Mouse (Mus musculus): ENCODE measurements around the gene Aaed1. TPM values are rescaled to one million over a fixed set of nuclear protein-coding genes. Genes with fewer than 3 reads are reported as not detected.

The Aaed1 gene
- polyA plus RNA-seq, 1 experiment from 2014 or later = 51.9 TPM

GRCm38 (mm10) chr13:64253697-64254096, 58.8 kb downstream of the Aaed1 start:
- Histone ChIP-seq H3K27me3 (ENCODE audit: insufficient read depth, low read length) (no peaks in the 10 kb centered on the region), H3K36me3 (ENCODE audit: insufficient read depth) (no peaks in the 10 kb centered on the region), H3K4me2 (no peak overlapping the region), H3K4me1 (ENCODE audit: insufficient read depth) (no peaks in the 10 kb centered on the region), H3K9me3 (ENCODE audit: low read depth, low read length) (no peaks in the 10 kb centered on the region), H3K9ac (no peak overlapping the region), H3K27ac (ENCODE audit: low read depth) (no peak overlapping the region), H3K4me3 (ENCODE audit: low read depth, low read length) (no peak overlapping the region)
- no peak for ATAC-seq (ENCODE audit: insufficient read depth)
- DNase-seq = no peak
- no peak for TF ChIP-seq CTCF (IDR thresholded peaks at IDR 0.05; ENCODE audit: low read depth)

GRCm38 (mm10) chr13:64252147-64252546, 60.4 kb downstream of the Aaed1 start:
- no peak overlapping the region for H3K4me2 ChIP-seq

DNA sequence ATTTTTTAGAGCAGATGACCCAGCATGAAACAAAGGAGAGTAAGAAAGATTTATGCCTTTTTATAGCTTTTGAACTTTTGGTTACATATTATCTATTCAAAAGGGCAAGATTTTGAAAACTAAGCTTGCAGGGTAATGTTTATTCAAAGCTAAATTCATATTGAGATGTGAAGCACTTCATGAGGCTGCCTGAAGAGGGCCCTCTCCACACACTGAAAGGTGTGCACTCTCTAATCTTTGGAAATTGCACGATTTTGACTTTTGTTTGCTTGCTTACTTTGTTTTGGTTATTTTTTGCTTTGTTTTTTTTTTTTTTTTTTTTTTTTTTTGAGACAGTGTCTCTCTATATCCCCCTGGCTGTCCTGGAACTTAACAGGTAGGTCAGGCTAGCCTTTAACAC, 62.1 kb downstream of the Aaed1 start:
- Histone ChIP-seq H3K27me3 (ENCODE audit: insufficient read depth, low read length) (no peaks in the 10 kb centered on the region), H3K4me3 (ENCODE audit: low read depth, low read length) (no peak overlapping the region), H3K27ac (ENCODE audit: low read depth) (no peak overlapping the region), H3K4me1 (ENCODE audit: insufficient read depth) (no peaks in the 10 kb centered on the region), H3K9me3 (ENCODE audit: low read depth, low read length) (no peaks in the 10 kb centered on the region), H3K4me2 (no peak overlapping the region), H3K9ac (no peak overlapping the region), H3K36me3 (ENCODE audit: insufficient read depth) (no peaks in the 10 kb centered on the region)
- no peak for ATAC-seq (ENCODE audit: insufficient read depth)
- 24% methylated on average over 1 of the region's 1 CpGs for WGBS
- peak; percentile 48 for DNase-seq
- TF ChIP-seq CTCF (IDR thresholded peaks at IDR 0.05; ENCODE audit: low read depth) = peak; percentile 49

More at GRCm38 (mm10) chr13:64252147-64252546, 60.4 kb downstream of the Aaed1 start:
- Histone ChIP-seq H3K27me3 (ENCODE audit: insufficient read depth, low read length) (no peaks in the 10 kb centered on the region), H3K9ac (no peak overlapping the region), H3K27ac (ENCODE audit: low read depth) (no peak overlapping the region), H3K4me3 (ENCODE audit: low read depth, low read length) (no peak overlapping the region), H3K9me3 (ENCODE audit: low read depth, low read length) (no peaks in the 10 kb centered on the region), H3K36me3 (ENCODE audit: insufficient read depth) (no peaks in the 10 kb centered on the region), H3K4me1 (ENCODE audit: insufficient read depth) (no peaks in the 10 kb centered on the region)
- DNase-seq = no peak
- ATAC-seq (ENCODE audit: insufficient read depth) = no peak
- WGBS = 56% methylated on average over 5 of the region's 5 CpGs
- no peak for TF ChIP-seq CTCF (IDR thresholded peaks at IDR 0.05; ENCODE audit: low read depth)

DNA sequence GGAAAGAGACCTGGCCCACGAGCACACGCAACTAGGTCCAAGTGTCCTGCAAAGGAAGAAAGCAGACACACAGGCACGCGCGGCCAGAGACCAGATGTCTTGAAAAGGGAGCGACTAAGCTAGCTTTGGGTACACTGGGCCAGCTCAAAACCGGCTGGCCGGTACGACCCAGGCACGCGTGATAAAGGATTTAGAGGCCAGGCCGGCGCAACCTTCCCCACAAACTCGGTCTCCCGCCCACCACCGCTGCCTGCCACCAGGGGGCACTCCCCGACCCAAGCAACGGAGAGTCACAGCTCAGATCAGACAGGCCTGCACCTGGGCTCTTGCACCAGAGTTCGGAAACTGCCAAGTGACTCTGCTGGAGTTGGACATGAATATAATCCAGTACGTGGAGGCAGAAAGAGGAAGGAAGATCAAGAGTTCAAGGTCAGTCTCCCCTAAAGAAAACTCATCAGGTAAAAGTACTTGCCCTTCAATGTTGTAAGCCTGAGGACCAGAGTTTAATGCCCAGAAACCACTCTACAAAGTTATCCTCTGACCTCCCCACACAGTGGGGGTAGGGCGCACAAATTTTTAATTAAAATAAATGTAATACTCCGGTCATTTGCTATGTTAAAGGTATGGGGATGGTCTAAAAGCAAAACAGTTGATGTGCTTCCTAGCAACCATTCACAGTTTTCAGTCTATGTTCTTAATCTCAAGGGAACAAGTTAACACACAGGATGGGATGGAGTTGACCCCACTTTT, 63.6 kb downstream of the Aaed1 start:
- peak; percentile 84 for ATAC-seq (ENCODE audit: insufficient read depth)
- 7% methylated on average over 22 of the region's 22 CpGs for WGBS

DNA sequence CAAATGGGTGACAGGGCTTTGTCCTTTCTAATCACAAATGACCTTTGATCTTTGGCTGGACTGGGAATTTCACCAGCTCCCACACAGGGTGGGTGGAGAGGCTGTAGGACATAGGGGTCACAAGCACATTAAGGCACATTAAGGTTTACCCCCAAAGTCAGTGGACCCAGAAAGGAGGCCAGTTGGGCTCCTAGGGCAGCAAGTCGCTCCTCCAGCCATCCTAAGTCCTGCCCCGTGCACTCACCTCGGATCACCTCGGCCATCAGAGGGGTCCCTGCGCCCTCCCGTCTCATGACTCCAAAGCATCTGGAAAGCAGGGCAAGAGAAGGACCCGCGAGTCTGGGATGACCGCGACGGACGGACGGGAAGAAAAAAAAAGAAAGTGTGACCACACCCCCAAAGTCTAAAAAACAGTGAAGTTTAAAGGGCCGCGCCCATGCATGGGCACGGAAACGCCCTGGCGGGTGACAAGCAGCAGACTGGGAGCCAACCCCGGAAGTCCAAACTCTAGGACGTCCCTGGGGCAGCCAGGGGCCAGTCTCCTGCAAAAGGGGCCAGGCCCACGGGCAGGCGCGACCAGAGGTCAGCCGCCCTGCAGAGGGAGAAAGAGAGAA, 64.2 kb downstream of the Aaed1 start:
- WGBS = under 1% methylated on average over 24 of the region's 24 CpGs
- H3K4me1 ChIP-seq (ENCODE audit: insufficient read depth) = no peaks in the 10 kb centered on the region
- peak; percentile 84 for DNase-seq
- H3K4me2 ChIP-seq = peak overlapping the region; percentile 98
- no peaks in the 10 kb centered on the region for H3K36me3 ChIP-seq (ENCODE audit: insufficient read depth)
- ATAC-seq (ENCODE audit: insufficient read depth) = peak; percentile 92
- H3K4me3 ChIP-seq (ENCODE audit: low read depth, low read length) = peak overlapping the region; percentile 65
- peak overlapping the region; percentile 69 for H3K9ac ChIP-seq
- H3K27ac ChIP-seq (ENCODE audit: low read depth) = peak overlapping the region; percentile 24; the same call in 1 of the 2 replicates
- no peaks in the 10 kb centered on the region for H3K9me3 ChIP-seq (ENCODE audit: low read depth, low read length)
- no peak for TF ChIP-seq CTCF (IDR thresholded peaks at IDR 0.05; ENCODE audit: low read depth)
- no peaks in the 10 kb centered on the region for H3K27me3 ChIP-seq (ENCODE audit: insufficient read depth, low read length)

More for the DNA sequence above, 63.6 kb downstream of the Aaed1 start:
- peak; percentile 87 for DNase-seq
- peak overlapping the region; percentile 69 for H3K9ac ChIP-seq
- H3K27me3 ChIP-seq (ENCODE audit: insufficient read depth, low read length) = no peaks in the 10 kb centered on the region
- no peaks in the 10 kb centered on the region for H3K4me1 ChIP-seq (ENCODE audit: insufficient read depth)
- peak overlapping the region; percentile 24; the same call in 1 of the 2 replicates for H3K27ac ChIP-seq (ENCODE audit: low read depth)
- H3K4me3 ChIP-seq (ENCODE audit: low read depth, low read length) = peak overlapping the region; percentile 65
- TF ChIP-seq CTCF (IDR thresholded peaks at IDR 0.05; ENCODE audit: low read depth) = peak; percentile 97
- peak overlapping the region; percentile 98 for H3K4me2 ChIP-seq
- H3K9me3 ChIP-seq (ENCODE audit: low read depth, low read length) = no peaks in the 10 kb centered on the region
- H3K36me3 ChIP-seq (ENCODE audit: insufficient read depth) = no peaks in the 10 kb centered on the region

DNA sequence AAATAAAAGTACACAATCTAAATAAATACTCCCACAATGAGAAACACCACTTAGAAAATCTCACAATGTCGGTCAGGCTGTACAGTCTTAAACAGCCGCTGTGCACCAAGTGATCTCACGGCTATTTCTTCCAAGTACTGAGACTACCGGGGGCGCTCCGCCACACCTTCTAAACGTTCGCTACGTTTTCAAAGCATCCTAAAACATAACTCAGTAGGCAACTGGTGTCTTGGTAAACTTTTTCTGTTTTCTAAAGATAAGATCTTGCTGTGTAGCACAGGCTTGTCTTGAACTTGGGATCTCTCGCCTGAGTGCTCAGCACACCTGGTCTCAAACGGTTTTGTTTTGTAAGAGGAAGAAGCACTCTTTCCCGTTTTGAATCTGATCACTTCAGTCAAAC, 66.4 kb downstream of the Aaed1 start:
- no peak overlapping the region for H3K27ac ChIP-seq (ENCODE audit: low read depth)
- no peaks in the 10 kb centered on the region for H3K27me3 ChIP-seq (ENCODE audit: insufficient read depth, low read length)
- no peak overlapping the region for H3K4me2 ChIP-seq
- no peak overlapping the region for H3K9ac ChIP-seq
- WGBS = 76% methylated on average over 12 of the region's 12 CpGs
- no peak for TF ChIP-seq CTCF (IDR thresholded peaks at IDR 0.05; ENCODE audit: low read depth)
- DNase-seq (no peak), ATAC-seq (ENCODE audit: insufficient read depth) (no peak)
- H3K36me3 ChIP-seq (ENCODE audit: insufficient read depth) = peaks cover 5% of the 10 kb centered on the region; the same call in 1 of the 2 replicates
- no peak overlapping the region for H3K4me3 ChIP-seq (ENCODE audit: low read depth, low read length)
- no peaks in the 10 kb centered on the region for H3K4me1 ChIP-seq (ENCODE audit: insufficient read depth)
- H3K9me3 ChIP-seq (ENCODE audit: low read depth, low read length) = no peaks in the 10 kb centered on the region

DNA sequence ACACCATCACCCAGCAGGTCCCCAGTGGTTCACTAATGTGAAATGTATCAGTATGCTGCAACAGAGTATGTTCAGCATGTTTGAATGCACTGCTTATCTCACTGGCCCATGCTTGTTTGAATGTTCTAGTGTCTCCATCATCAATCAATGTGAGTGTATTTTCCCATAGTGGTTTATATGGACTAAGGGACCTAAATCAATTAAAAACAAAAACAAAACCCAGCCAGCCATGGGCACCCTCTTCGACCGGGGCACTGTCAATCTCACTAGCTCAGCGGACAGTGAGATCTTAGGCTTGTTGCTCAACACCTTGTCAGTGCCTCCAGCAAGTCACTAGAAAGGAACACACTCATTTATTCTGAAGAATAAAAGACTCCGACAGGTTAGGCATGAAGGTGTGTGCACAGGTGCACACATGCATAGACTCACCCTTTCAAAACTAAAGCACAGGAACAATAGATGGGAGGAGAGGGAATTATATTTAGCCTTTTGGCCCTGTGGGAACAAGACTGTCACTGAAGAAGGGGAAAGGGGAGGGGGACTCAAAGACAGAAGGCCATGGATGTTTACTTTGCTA, 67.7 kb downstream of the Aaed1 start:
- ATAC-seq (ENCODE audit: insufficient read depth) (no peak), DNase-seq (no peak)
- TF ChIP-seq CTCF (IDR thresholded peaks at IDR 0.05; ENCODE audit: low read depth) = no peak
- no peak overlapping the region for H3K4me3 ChIP-seq (ENCODE audit: low read depth, low read length)
- H3K4me1 ChIP-seq (ENCODE audit: insufficient read depth) = no peaks in the 10 kb centered on the region
- H3K9ac ChIP-seq = no peak overlapping the region
- H3K9me3 ChIP-seq (ENCODE audit: low read depth, low read length) = no peaks in the 10 kb centered on the region
- H3K4me2 ChIP-seq = no peak overlapping the region
- peaks cover 5% of the 10 kb centered on the region; the same call in 1 of the 2 replicates for H3K36me3 ChIP-seq (ENCODE audit: insufficient read depth)
- WGBS = 57% methylated on average over 4 of the region's 4 CpGs
- H3K27me3 ChIP-seq (ENCODE audit: insufficient read depth, low read length) = no peaks in the 10 kb centered on the region
- no peak overlapping the region for H3K27ac ChIP-seq (ENCODE audit: low read depth)

Data from lung, embryonic 14.5 days (tissue).